Mouse (Mus musculus): ENCODE data around the gene Exoc2.

Gene Exoc2

DNA sequence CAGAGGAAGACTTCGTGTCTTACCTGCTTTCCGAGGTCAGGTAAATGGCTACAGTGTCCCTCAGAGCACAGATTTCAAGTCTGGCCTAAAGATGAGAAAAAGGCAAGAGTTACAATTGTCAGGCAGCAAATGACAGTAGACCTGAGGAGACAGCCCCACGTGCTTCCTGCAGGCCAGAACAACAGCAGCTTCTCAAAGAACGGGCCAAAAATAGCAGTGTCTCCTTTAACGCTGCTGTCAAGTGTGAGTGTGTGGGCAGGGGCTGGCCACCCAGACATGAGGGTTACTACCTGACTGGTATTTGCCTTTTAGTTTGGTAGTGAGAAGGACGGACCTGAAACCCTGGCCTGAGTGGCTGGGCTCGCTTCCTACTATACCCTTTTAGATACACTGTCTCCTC, 153.3 kb downstream of the Exoc2 start:
- DNase-seq (ENCODE audit: low spot score), result no peak

DNA sequence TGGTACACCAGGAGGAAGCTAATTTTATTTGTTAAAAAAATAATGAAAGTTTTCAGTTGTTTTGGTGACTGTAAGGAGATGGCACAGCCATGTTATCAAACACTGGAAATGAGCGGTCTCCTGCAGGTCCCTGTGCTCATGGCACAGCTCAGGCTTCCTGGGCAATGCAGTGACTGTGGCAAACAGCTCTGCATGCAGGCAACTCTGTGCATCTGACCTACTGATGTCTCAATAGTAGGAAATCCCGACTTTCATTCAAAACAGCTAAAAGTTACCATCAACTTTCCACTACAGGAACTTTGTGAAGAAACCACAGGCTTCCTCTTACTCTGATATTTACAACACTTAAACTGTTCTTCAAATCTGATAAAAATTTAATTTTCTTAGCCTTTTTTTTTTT, 154.0 kb downstream of the Exoc2 start:
- DNase-seq (ENCODE audit: low spot score), result no peak

DNA sequence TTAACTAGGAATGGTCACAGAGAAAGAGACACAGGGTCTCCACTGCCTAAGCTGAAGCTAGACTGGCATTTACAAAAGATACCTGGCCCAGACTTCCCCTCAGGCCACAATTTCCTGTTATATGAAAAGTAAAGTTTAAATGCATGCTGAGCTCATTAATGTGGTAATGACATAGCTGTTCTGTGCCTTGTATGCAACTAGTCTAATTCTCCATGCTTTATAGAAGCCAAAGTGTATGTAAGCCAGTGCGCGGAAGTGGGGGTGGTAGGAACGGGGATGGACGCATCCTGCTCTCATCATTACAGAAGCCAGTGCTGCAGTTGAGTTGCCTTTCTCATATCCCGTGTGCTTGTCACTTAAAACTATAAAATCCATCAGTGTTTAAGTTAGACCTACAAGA, 156.5 kb downstream of the Exoc2 start:
- DNase-seq (ENCODE audit: low spot score), result no peak

DNA sequence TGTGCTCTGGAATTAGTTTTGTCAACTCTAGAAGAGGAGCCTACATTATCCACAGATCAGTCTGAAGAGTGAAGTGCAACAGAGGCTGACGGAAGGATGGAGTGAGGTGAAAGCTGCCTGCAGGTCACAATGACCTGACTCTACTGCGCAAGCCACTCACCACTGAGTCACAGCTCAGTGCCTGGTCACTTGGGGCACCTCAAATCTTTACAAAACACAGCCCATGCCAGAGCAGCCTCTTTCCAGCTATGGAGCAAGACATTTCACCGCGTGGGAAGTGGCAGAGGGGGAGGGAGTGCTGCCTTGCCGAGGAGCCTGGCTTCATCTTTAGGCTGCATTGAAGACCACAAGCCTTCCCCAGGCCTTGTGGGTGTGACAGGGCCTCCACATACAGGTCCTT, 159.6 kb downstream of the Exoc2 start:
- DNase-seq (ENCODE audit: low spot score), result no peak

DNA sequence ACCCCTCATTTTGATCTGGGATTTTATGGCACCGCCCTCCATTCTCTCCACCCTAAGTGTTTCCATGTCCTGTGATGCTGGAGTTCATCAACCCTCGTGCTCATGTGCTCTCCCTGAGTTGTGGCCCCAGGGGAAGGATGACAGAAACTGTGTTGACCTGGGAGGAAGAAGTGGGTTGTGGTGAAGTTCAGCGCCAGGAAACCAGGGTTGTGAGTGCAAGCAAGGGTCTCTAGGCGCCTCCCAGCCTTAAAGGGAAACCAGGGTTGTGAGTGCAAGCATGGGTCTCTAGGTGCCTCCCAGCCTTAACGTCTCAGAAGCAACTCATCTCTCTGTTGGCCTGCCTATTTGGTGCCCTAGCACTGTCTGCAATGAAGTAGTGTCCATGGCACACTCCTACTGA, 160.4 kb downstream of the Exoc2 start:
- DNase-seq (ENCODE audit: low spot score), result no peak

DNA sequence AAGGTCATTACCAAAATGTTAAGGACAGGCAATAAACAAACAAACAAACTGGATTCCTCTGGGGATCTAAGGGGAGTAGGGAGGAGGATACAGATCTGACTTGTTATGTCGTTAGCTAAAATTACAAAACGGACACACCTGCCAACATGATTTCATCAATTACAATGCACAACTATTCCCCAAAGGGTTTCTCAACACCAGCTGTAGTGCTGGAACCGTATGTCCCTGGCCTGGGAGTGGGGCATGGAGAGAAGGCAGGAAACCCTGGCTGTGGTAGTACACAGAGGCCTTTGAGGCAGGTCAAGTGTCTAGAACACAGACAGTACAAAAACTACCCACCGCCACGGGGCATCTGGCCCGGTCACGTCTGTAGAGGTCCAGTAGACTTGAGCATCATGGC, 164.7 kb downstream of the Exoc2 start:
- no peak for DNase-seq (ENCODE audit: low spot score)

DNA sequence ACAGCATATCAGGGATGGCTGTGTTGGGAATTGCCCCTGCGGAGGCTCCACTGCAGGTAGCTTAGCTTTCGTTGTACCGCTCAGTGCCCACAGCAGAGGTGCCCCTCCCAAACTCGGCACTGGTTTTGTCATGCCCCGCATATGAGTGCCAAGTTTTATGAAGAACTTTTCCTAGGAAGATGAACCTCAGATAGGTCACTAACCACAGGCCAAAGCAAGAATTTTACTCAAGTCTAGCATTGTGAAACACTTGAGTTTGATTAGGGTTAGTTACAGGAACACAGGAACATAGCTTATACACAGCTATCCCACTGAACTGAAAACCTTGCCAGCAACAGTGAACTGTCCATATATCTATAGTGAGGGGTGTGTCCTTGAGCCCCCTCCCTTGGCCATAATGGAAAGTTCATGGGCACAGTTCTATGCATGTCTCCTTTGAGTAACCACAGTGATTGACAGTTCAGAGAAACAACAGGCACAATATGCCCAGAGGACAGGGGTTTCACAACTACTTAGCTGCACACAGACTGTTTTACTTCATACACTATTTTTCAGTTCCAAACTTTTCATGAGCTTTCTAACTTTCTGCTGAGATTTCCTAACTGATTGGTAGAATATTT, 171.4 kb downstream of the Exoc2 start:
- DNase-seq (ENCODE audit: low spot score), result no peak

DNA sequence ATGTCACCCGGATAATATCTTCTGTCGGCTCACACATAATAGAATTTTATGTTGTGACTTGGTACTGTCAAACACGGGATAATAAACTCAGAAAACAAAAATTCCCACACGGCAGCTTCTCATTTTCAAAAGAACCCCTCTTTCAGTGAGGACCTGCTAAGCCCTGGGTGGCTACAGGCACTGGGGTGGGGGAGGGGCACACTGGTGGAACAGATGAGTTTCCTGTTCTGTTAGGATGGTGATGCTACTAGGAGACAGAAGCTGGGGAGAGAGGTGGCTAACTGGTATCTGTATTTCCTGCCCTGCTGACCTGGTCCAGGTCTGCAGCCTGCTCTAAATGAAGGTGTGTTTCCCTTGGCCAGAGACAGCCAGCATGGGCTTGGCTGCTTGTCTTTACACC, 172.0 kb downstream of the Exoc2 start:
- DNase-seq (ENCODE audit: low spot score), result no peak

DNA sequence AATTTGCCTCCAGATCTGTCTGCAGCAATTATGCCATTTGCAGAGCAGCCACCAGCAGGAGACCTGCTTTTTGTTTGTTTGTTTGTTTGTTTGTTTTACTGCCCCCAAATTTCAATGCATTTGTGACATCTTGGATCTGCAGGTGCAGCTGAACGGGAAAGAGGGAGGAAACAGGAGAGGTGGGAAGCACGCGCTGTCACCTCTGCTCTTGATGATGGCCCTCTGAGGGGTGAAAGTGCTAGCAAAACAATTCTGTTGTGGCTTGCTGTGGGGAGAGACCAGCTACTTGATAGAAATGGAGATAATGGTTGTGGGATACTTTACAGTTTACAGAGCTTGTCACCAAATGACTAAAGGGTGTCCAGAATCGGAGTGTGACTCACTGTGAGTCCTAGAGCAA, 177.9 kb downstream of the Exoc2 start:
- DNase-seq (ENCODE audit: low spot score), result no peak

DNA sequence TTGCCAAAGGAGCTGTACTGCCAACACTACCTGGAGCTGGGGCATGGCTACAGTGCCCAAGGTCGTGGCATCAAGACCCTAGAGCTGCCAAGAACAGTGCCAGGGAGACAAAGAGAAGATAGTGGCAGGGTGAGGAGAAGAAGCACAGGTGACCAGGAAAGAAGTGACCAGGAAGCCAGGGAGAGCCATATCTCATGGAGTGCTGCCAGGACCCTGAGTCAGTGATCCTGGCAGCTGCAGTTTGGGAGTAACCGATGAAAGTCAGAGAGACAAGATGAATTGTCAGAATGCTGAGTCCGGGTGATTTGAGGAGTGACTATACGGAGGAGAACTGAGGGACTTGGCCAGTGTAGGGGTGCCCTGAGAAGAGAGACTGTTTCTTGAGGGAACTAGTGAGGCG, 180.3 kb downstream of the Exoc2 start:
- DNase-seq (ENCODE audit: low spot score), result no peak

DNA sequence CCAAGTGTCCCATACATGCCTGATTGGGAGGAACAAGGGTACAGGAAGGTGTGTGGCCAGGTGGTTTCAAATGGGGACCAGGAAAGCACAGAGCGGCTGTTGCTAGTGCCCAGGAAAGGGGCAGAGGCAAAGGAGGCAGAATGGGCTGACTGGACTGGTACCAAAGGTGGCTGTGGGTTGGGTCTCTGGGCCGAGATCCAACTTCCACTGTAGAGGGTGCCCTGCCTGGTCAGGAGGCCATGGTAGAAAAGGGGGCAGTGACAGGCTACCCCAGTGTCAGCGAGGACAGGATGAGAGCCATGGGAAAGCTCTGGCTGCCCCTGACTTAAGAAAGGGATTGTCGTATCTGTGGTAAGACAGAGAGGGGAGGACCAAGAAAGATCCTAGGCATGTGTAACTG, 180.7 kb downstream of the Exoc2 start:
- no peak for DNase-seq (ENCODE audit: low spot score)

DNA sequence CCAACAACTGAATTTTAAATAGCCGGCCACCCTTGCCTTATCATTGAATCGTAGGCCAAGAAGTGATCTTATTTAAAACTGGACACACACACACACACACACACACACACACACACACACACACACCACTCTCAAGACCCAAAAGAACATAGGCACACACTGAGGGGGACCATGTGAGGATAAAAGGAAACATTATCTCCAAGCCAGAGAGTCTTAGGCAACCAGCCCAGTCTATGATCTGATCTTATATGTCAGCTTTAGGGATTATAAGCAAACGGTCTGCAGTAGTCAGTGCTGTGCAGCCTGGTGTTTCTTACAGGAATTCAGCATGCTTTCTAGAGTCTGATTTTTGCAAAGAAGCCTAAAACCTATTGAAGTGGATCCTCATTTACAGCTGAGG, 181.2 kb downstream of the Exoc2 start:
- DNase-seq (ENCODE audit: low spot score), result no peak

DNA sequence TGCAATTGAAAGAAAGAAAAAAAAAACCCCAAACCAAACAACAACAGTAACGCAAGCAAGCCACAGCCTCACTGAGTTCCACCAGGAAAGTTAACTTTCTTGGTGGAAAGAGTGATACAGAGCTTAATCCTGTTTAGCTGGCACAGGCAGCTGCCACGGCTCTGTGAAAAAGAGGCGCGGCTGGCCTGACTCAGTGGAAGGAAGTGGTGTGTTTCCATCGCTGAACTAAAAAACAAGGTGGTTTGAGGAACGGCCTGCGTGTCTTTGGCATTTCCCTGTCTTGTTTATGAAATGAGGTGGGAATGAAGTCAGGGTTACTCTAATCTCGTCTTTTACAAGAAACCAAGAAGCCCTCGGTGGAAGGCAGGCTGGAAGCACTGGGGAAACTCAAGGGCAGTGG, 181.6 kb downstream of the Exoc2 start:
- DNase-seq (ENCODE audit: low spot score), result no peak

DNA sequence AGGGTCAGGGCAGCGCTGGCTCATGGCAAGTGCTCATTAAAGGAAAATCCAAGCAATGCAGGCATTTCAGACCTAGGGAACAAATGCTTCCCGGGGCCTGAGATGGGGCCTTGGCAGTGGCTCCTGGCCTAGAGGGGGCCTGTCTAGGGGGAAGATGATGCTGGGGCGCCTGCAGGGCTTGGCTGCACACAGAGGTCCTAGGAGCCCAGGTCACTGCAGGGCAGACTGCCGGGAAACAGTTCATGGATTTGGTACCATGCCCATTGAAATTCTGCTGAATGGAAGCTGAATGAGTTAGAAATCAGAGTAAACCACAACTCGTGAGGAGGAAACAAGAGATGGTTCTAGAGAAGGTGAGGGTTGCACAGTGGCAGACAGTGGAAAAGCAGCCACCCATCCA, 183.9 kb downstream of the Exoc2 start:
- no peak for DNase-seq (ENCODE audit: low spot score)

DNA sequence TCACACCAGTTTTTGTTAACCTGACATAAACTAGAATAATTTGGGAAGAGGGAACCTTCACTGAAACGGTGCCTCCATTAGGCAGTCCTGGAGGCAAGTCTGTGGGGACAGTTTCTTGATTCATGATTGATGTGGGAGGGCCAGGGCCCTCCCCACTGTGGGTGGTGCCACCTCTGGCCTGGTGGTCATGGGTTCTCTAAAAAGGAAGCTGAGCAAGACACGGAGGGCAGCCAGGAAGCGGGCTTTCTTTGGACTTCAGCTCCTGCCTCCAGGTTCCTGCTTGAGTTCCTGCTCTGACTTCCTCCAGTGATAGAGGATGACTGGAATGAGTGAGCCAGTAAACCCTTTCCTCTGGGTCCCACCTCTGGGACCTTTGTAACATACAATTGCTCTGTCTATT, 185.5 kb downstream of the Exoc2 start:
- DNase-seq (ENCODE audit: low spot score), result no peak

DNA sequence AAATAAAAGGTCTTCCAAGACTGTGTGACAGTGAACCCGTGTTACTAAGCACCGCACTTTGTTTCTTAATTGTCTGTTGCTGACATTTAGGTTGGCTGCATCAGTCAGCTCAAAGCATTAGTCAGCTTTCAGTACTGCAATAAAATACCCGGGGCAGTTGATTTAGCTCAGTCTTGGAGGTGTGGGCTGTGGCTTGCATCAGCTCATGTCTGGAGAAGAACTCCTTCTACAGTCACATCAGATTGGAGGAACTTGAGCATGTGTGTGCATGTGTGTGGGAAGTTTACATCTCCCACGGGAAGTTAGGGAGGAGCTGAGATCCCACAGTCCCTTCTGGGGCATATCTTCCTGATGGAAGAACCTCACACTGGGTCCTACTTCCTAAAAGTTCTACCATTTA, 185.9 kb downstream of the Exoc2 start:
- no peak for DNase-seq (ENCODE audit: low spot score)

DNA sequence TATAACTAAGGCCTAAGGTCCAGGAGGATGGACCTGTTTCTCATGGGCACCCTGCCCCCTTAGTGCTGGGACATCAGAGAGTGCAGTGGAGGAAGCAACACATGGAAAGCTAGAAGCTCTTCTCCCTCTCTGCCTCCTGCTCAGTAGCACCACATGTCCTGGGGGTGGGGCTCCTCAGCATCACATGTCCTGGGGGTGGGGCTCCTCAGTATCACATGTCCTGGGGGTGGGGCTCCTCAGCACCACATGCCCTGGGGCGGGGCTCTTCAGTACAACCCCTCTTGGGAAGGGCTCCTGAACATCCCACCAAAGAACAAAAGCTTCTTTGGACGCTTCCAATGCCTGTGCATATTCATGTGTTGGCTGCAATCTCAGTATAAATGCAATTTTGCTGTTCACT, 186.3 kb downstream of the Exoc2 start:
- no peak for DNase-seq (ENCODE audit: low spot score)

DNA sequence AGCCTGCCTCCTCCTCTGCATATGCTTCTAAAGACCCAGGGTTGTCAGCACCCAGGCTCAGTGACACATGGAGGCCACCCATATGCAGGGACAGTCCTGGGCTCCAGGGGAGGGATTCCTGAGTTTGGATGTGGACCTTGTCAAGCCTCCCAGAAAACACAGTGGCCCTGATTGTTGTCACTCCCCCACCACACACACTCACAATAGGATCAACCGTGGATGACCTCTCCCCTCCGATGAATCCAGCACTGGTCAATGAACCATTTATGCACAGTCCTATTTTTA, 186.9 kb downstream of the Exoc2 start:
- DNase-seq (ENCODE audit: low spot score), result no peak

DNA sequence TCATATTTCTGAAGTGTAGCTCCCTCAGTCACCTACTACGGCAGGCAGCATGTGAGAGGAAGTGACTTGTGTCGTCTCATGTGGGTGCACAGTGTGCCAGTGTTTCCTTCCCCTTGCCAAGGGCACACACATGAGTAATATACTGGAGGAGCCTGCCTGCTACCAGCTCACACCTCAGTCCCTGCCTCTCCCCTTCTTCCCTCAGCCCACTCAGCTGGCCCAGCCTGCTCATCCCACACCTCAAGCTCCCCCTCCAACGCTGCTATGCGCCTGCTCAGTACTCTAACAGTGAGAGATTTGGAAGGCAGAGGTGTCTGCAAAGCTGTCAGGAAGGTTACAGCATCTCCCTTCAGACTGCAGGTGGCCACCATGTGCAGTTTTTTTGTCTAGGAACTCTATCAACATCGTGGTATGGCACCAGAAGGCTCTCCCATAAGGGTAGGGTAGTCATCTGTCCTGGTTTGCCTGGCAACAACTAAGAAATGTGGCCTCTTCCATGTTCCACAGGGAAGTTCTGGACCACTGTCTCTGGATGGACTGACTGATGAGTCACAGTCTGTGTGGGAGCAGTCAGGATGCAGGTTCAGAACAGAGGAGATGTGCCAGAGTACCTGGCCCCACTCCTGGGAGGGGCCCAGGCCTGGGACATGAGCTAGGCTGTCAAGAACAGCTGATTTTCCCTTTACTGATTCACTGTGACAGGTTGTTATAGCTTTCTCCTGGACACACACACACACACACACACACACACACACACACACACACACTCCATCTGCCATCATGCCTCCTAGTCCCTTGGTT, 187.5 kb downstream of the Exoc2 start:
- DNase-seq (ENCODE audit: low spot score), result no peak

DNA sequence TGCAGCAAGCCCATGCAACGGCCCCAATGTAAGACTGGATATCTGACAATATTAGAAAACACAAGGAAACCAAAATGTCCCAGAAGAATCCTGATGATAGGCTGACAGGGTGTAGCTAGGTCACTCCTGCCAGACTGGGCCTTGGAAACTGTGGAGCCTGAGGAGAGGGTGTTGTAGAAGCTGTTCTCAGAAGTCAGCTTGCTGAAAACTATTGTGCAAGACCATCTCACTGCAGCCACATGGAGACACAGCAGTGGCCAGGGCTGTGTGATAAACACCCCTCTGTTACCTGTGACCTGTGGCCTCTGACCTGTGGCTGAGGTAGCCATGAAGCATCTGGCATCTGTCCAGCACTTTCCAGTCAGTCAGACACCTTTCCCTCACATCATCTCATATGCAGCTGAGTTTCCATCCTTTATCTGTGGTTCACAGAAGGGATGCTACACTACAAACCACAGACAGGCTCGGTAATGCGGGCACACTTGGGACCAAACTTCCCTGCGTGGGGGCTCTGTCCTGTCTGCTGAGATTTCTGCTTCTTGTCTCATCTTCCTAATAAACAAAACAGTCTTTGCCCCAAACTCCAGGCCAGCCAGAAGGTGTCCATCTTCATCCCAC, 188.4 kb downstream of the Exoc2 start:
- DNase-seq (ENCODE audit: low spot score), result no peak

DNA sequence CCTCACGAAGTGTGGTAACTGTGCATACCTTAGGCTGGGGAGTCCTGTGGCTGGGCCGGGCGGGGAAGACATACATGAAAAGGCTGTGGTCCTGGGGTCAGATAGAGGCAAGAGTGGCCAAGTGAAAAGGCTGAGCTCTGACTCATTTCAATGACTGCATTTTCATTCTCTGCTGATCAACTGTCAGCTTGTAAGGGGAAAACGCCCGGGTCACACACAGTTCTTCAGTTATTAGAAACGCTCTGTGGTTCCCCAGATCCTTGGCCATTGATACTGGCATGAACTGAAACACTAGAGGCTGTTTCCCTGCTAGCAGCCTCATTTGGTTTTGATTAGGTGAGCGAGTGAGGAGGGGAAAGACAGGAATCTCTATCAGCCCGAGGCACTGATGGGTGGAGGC, 191.5 kb downstream of the Exoc2 start:
- no peak for DNase-seq (ENCODE audit: low spot score)

DNA sequence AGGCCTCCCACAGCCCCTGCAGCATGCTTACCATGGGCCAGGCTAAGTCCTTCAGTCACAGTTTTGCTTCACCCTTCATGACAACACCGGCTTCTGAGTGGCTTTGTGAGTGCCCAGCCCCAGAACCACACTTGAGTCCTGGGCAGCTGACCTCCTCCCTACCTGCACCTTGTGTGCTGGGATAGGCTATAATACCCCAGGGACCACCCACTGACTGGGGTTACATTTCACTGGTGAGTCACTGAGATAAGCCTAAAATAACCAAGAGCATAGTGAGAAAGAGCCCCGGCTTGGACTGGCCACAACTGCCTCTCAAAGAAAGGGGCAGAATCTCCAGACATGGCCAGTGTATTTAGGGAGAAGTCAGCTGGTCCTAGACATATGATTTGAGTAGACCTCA, 192.0 kb downstream of the Exoc2 start:
- no peak for DNase-seq (ENCODE audit: low spot score)

DNA sequence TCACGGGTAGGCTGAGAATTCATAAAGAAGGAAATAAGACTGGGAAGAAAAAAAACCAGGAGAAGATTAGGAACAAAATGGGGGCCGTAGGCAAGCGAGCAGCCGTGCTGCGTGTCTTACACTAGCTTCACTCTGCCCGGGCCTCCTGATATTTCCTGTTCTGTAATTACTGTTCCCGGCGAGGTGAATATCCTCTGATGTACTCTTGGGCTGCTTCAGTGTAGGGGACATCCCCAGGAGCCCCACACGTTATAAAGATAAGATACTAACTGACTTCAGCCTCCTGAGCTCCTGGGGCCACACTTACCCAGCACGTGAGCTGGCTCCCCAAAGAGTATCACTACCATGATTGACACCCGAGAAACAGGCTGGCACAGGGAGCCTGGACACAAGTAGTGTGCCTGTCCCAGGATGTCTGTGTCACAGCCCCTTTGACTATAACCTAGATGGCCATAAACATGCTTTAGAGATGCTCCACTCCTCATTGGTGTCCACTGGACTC, 196.2 kb downstream of the Exoc2 start:
- no peak for DNase-seq (ENCODE audit: low spot score)

DNA sequence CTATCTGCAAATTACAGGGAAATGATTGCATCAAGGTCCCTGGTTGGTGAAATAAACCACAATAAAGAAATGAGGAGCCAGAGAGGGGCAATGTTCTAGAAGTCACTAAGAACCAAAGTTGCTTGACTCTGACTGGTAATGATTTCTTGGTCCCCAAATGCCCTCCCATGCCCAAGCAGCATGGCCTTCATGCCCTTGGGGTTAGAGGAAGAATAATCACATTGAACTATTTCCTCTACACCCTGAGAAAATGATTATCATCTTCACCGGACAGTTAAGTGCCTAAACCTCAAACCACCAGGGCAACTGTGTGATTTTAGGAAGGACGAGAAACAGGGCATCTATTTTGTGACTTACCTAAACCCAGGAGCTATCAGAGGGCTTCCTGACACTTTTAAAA, 197.9 kb downstream of the Exoc2 start:
- no peak for DNase-seq (ENCODE audit: low spot score)

All from c-Kit-positive CD71-positive TER-119-positive erythroid progenitor cells, embryonic 14.5 days (primary cell).